ENCODE assay signal across 8 mouse cellular contexts in the genomic region with DNA sequence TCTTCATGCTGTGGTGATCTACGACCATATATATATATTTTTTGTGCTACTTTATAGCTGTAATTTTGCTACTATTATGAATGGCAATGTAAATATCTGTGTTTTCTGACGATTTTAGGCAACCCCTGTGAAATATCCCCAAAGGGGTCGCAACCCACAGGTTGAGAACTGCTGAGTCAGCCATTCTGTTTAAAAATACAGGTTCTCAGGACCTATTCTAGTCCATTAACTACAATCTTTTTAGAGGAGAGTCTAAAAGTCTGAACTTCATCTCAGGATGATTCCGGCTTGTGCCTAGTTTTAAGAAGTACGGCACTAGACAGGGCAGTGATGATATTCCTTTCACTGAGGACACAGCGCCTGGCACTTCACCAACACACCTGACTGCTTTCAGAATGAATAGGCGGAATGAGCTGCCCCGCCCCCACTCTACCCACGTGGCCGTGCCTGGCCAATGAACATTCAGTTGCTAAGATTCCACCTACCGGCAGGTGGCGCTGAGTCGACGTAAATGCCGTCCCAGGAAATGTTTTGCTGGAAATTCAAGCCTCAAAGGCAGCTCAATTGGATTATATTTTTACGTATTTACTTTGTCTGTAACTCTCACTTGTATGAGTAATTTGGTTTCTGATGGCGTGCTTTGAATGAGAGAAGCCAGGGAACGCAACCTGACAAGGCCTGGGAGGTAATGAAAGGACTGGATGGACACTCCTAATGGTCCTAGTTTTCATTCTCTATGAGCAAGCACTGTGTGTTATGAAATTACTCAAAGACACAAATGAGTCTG. TPM values are rescaled to one million over a fixed set of nuclear protein-coding genes. Genes with fewer than 3 reads are reported as not detected.
DNase-seq lines count a peak whose midpoint lies in the region; ATAC-seq and TF ChIP-seq lines count a peak whose summit lies in the region.

No protein-coding gene starts in this region.

- WGBS in embryonic facial prominence, embryonic 15.5 days, result 12% methylated on average over 18 of the region's 18 CpGs
- 16% methylated on average over 18 of the region's 18 CpGs for WGBS in limb, embryonic 14.5 days
- 14% methylated on average over 18 of the region's 18 CpGs for WGBS in midbrain, embryonic 16.5 days
- 8% methylated on average over 18 of the region's 18 CpGs for WGBS in spleen, adult 2 months

- DNase-seq in B cell, adult 2 months, result peak; percentile 97
- peak; percentile 86 to 92 for DNase-seq in heart, adult 9 months (ENCODE audit: low spot score in 2 of 2)
- peak; percentile 97 for DNase-seq in kidney, adult 9 months
- peak; percentile 95 for DNase-seq in limb, embryonic 14.5 days (ENCODE audit: low spot score)
- peak; percentile 80 to 87 for DNase-seq in spleen, adult 2 months (ENCODE audit: low read depth in 1 of 2, low spot score in 2 of 2)

- no peaks in the 10 kb centered on the region; the same call in 1 of the 2 replicates for H3K27me3 ChIP-seq in embryonic facial prominence, embryonic 15.5 days
- H3K27me3 ChIP-seq in limb, embryonic 14.5 days (ENCODE audit: control insufficient read depth, insufficient read depth, low read length), result no peaks in the 10 kb centered on the region
- no peaks in the 10 kb centered on the region for H3K27me3 ChIP-seq in midbrain, embryonic 16.5 days (ENCODE audit: control insufficient read depth, insufficient read depth, low read depth, low read length)
- no peaks in the 10 kb centered on the region for H3K27me3 ChIP-seq in spleen, adult 2 months (ENCODE audit: control insufficient read depth, insufficient read depth, low read length)

- ATAC-seq in embryonic facial prominence, embryonic 15.5 days (ENCODE audit: insufficient number of reproducible peaks, low FRiP score, low TSS enrichment, low read depth), result peak; percentile 46; the same call in 1 of the 2 replicates
- peak; percentile 69 for ATAC-seq in limb, embryonic 14.5 days (ENCODE audit: low FRiP score, low read depth)
- ATAC-seq in midbrain, embryonic 16.5 days, result peak; percentile 90

- H3K9ac ChIP-seq in embryonic facial prominence, embryonic 15.5 days, result no peak overlapping the region
- H3K9ac ChIP-seq in limb, embryonic 14.5 days (ENCODE audit: low read depth, low read length, severe bottlenecking), result no peak overlapping the region
- 0 out of 2 replicates have a peak overlapping the region, but pooled peaks have one; percentile 17 for H3K9ac ChIP-seq in midbrain, embryonic 16.5 days (ENCODE audit: low read depth, low read length)

- no peak for TF ChIP-seq POLR2A in bone marrow macrophage, adult 2 months (IDR thresholded peaks at IDR 0.05; ENCODE audit: borderline replicate concordance, low read depth, low read length)
- no peak for TF ChIP-seq POLR2A in limb, embryonic 14.5 days (IDR thresholded peaks at IDR 0.05; ENCODE audit: borderline replicate concordance, extremely low read depth, insufficient read depth, insufficient read length)
- TF ChIP-seq POLR2A in spleen, adult 2 months (IDR thresholded peaks at IDR 0.05; ENCODE audit: low read depth, low read length), result no peak

- peak; percentile 94 for TF ChIP-seq CTCF in bone marrow macrophage, adult 2 months (IDR thresholded peaks at IDR 0.05; ENCODE audit: low read depth, low read length)
- TF ChIP-seq CTCF in spleen, adult 2 months (IDR thresholded peaks at IDR 0.05; ENCODE audit: extremely low read depth, insufficient read depth, insufficient read length, insufficient replicate concordance), result peak; percentile 93; the same call in 1 of the 2 replicates

- H3K27ac ChIP-seq in bone marrow macrophage, adult 2 months (ENCODE audit: insufficient read depth, low read depth, low read length), result peak overlapping the region; percentile 57
- H3K27ac ChIP-seq in embryonic facial prominence, embryonic 15.5 days (replicated peaks), result peak overlapping the region; percentile 48; the same call in 1 of the 2 replicates
- no peak overlapping the region for H3K27ac ChIP-seq in limb, embryonic 14.5 days (replicated peaks; ENCODE audit: low read depth, low read length)
- no peak overlapping the region for H3K27ac ChIP-seq in midbrain, embryonic 16.5 days (ENCODE audit: low read length)
- H3K27ac ChIP-seq in spleen, adult 2 months (ENCODE audit: insufficient read depth, low read length), result no peak overlapping the region

- peak overlapping the region; percentile 50 for H3K4me3 ChIP-seq in bone marrow macrophage, adult 2 months (ENCODE audit: insufficient read depth, low read length)
- peak overlapping the region; percentile 19 for H3K4me3 ChIP-seq in embryonic facial prominence, embryonic 15.5 days (replicated peaks)
- H3K4me3 ChIP-seq in limb, embryonic 14.5 days (replicated peaks; ENCODE audit: low read length), result no peak overlapping the region
- H3K4me3 ChIP-seq in midbrain, embryonic 16.5 days (ENCODE audit: low read depth, low read length), result peak overlapping the region; percentile 11; the same call in 1 of the 2 replicates
- no peak overlapping the region for H3K4me3 ChIP-seq in spleen, adult 2 months (ENCODE audit: extremely low read depth, insufficient read depth, insufficient read length)

- H3K4me2 ChIP-seq in embryonic facial prominence, embryonic 15.5 days (replicated peaks), result peak overlapping the region; percentile 37
- peak overlapping the region; percentile 33 for H3K4me2 ChIP-seq in limb, embryonic 14.5 days (replicated peaks; ENCODE audit: low read depth, low read length, severe bottlenecking)
- H3K4me2 ChIP-seq in midbrain, embryonic 16.5 days (ENCODE audit: low read length), result peak overlapping the region; percentile 52

- H3K9me3 ChIP-seq in embryonic facial prominence, embryonic 15.5 days (replicated peaks), result no peaks in the 10 kb centered on the region
- no peaks in the 10 kb centered on the region for H3K9me3 ChIP-seq in limb, embryonic 14.5 days (ENCODE audit: control insufficient read depth, low read length)
- no peaks in the 10 kb centered on the region for H3K9me3 ChIP-seq in midbrain, embryonic 16.5 days (replicated peaks; ENCODE audit: control insufficient read depth, low read length, poor library complexity, severe bottlenecking)

- no peaks in the 10 kb centered on the region for H3K36me3 ChIP-seq in embryonic facial prominence, embryonic 15.5 days
- no peaks in the 10 kb centered on the region for H3K36me3 ChIP-seq in limb, embryonic 14.5 days (ENCODE audit: control insufficient read depth, insufficient read depth, low read length)
- no peaks in the 10 kb centered on the region for H3K36me3 ChIP-seq in midbrain, embryonic 16.5 days (ENCODE audit: control insufficient read depth, insufficient read depth, low read length)
- H3K36me3 ChIP-seq in spleen, adult 2 months (ENCODE audit: control insufficient read depth, insufficient read depth, low read length), result no peaks in the 10 kb centered on the region

- peaks cover 5% of the 10 kb centered on the region; the same call in 1 of the 2 replicates for H3K4me1 ChIP-seq in bone marrow macrophage, adult 2 months (ENCODE audit: control insufficient read depth, insufficient read depth, low read length)
- peaks cover 24% of the 10 kb centered on the region for H3K4me1 ChIP-seq in embryonic facial prominence, embryonic 15.5 days
- 0 out of 2 replicates have a peak, but pooled peaks cover 3% of the 10 kb centered on the region for H3K4me1 ChIP-seq in limb, embryonic 14.5 days (ENCODE audit: control insufficient read depth, insufficient read depth, low read length)
- peaks cover 2% of the 10 kb centered on the region; the same call in 1 of the 2 replicates for H3K4me1 ChIP-seq in midbrain, embryonic 16.5 days (ENCODE audit: control insufficient read depth, insufficient read depth, low read length)
- peaks cover 3% of the 10 kb centered on the region for H3K4me1 ChIP-seq in spleen, adult 2 months (ENCODE audit: control insufficient read depth, insufficient read depth, insufficient read length)

RNA-seq across cellular contexts. Expression of a gene that starts 16.0 kb away (rescaled TPM):
- polyA plus RNA-seq in bone marrow macrophage, adult 2 months (2012; ENCODE audit: insufficient read depth, insufficient read length, missing spikeins), result 36.6 and 42.8 TPM in 2 replicates
- 85.3 and 88.0 TPM in 2 replicates for polyA plus RNA-seq in embryonic facial prominence, embryonic 15.5 days (2015; fragmentation: Nextera tagmentation; extraction: Ambion mirVana)
- polyA plus RNA-seq in limb, embryonic 14.5 days (2012; rRNA removed), result 33.9 and 36.0 TPM in 2 replicates
- polyA plus RNA-seq in limb, embryonic 14.5 days (2014; fragmentation: Nextera tagmentation; extraction: Ambion mirVana), result 83.9 and 84.8 TPM in 2 replicates
- 64.3 and 75.1 TPM in 2 replicates for polyA plus RNA-seq in midbrain, embryonic 16.5 days (2015; fragmentation: Nextera tagmentation; extraction: Ambion mirVana)
- polyA plus RNA-seq in spleen, adult 2 months (2012; rRNA removed), result 18.4 and 23.7 TPM in 2 replicates

RNA-seq across cellular contexts. Expression of a gene that starts 37.4 kb away (rescaled TPM):
- polyA plus RNA-seq in bone marrow macrophage, adult 2 months (2012; ENCODE audit: insufficient read depth, insufficient read length, missing spikeins), result 3.4 and 3.9 TPM in 2 replicates
- 47.1 and 48.3 TPM in 2 replicates for polyA plus RNA-seq in embryonic facial prominence, embryonic 15.5 days (2015; fragmentation: Nextera tagmentation; extraction: Ambion mirVana)
- 28.2 and 30.9 TPM in 2 replicates for polyA plus RNA-seq in limb, embryonic 14.5 days (2012; rRNA removed)
- polyA plus RNA-seq in limb, embryonic 14.5 days (2014; fragmentation: Nextera tagmentation; extraction: Ambion mirVana), result 47.4 and 48.6 TPM in 2 replicates
- polyA plus RNA-seq in midbrain, embryonic 16.5 days (2015; fragmentation: Nextera tagmentation; extraction: Ambion mirVana), result 35.2 and 39.4 TPM in 2 replicates
- 12.7 and 16.0 TPM in 2 replicates for polyA plus RNA-seq in spleen, adult 2 months (2012; rRNA removed)

Comparison
In these comparisons a context has a peak if more than half of its experiments do, and no peak if none do; other contexts are left out.
1. H3K27ac ChIP-seq: peak in bone marrow macrophage, adult 2 months (single experiment) and embryonic facial prominence, embryonic 15.5 days (single experiment); none in limb, embryonic 14.5 days (single experiment), midbrain, embryonic 16.5 days (single experiment) and spleen, adult 2 months (single experiment).
2. H3K4me3 ChIP-seq: peak in bone marrow macrophage, adult 2 months (single experiment), embryonic facial prominence, embryonic 15.5 days (single experiment) and midbrain, embryonic 16.5 days (single experiment); none in limb, embryonic 14.5 days (single experiment) and spleen, adult 2 months (single experiment).
3. Peak in every context shown above with its lines, with median percentiles within 50 percentile points of each other: DNase-seq, ATAC-seq and H3K4me2 ChIP-seq.